Mouse (Mus musculus) macrophage (primary cell): ENCODE data around the gene Krtap5-3. TPM values are rescaled to one million over a fixed set of nuclear protein-coding genes. Genes with fewer than 3 reads are reported as not detected.
"Not testable (repeated sequence)": the region's sequence is repeated elsewhere in the genome, so short reads cannot be mapped to it uniquely, and the experiment has no call there.

Source experiments
- H3K27ac ChIP-seq: fragments of 350-480 bp; formaldehyde crosslinking; 2 replicates; pipeline ENCODE4 v1.9.0; 2021
- H3K36me3 ChIP-seq: fragments of 350-480 bp; formaldehyde crosslinking; 2 replicates; pipeline ENCODE4 v1.9.0; 2021; ENCODE audit errors: inconsistent target
- H3K4me3 ChIP-seq: fragments of 350-480 bp; formaldehyde crosslinking; 2 replicates; pipeline ENCODE4 v1.9.0; 2021; ENCODE audit errors: inconsistent target
- H3K79me2 ChIP-seq: fragments of 350-480 bp; formaldehyde crosslinking; 2 replicates; pipeline ENCODE4 v1.9.0; 2021; ENCODE audit errors: inconsistent target
- WGBS: methylation state at CpG from one replicate; pipeline ENCODE4 v1.1.7; 2026; ENCODE audit warnings: inconsistent platforms; ENCODE audit not compliant: missing documents; 5-methylcytosine and 5-hydroxymethylcytosine counted together
- polyA plus RNA-seq: library from polyadenylated mRNA; stranded (reverse); fragments of 250-400 nt; gene quantifications from 3 replicates; pipeline ENCODE4 v1.2.4, GENCODE M21; 2018; ENCODE audit warnings: inconsistent platforms
- total RNA-seq, 78 experiments: library from RNA; depleted of rRNA; stranded (reverse); fragments of 250-400 nt; gene quantifications; 1 replicate in 9 of 78; 2 replicates in 24 of 78; 3 replicates in 43 of 78; 4 replicates in 2 of 78; pipeline ENCODE4 v1.2.4; 2018; ENCODE audit warnings: inconsistent platforms in 56 of 78

Gene Krtap5-3
- not detected for total RNA-seq (2018; cell fraction: chromatin; rRNA removed)
- not detected for total RNA-seq (2018; cell fraction: cytosol; rRNA removed)
- total RNA-seq (2018; cell fraction: nucleus; rRNA removed): not detected
- polyA plus RNA-seq: not detected in 3 replicates

GRCm38 (mm10) chr7:142201064-142201463 lies at the start of gene Krtap5-3:
Krtap5-3 (plus strand) TSS chr7:142201364.
- Histone ChIP-seq H3K4me3 (no peak within 1 kb of the TSS), H3K27ac (no peak within 1 kb of the TSS), H3K79me2 (no peaks in the 10 kb centered on the region), H3K36me3 (no peaks in the 10 kb centered on the region)
- 69% methylated on average over 1 of the region's 1 CpGs for WGBS

GRCm38 (mm10) chr7:142152191-142152590 lies 49.0 kb upstream of the Krtap5-3 start:
- H3K36me3 ChIP-seq: no peaks in the 10 kb centered on the region
- WGBS: 93% methylated on average over 4 of the region's 4 CpGs

GRCm38 (mm10) chr7:142155308-142155707 lies 45.9 kb upstream of the Krtap5-3 start:
- WGBS: 0% methylated on average over 1 of the region's 1 CpGs
- no peak overlapping the region for H3K4me3 ChIP-seq
- H3K36me3 ChIP-seq: no peaks in the 10 kb centered on the region
- H3K79me2 ChIP-seq: no peaks in the 10 kb centered on the region
- no peak overlapping the region for H3K27ac ChIP-seq

More at GRCm38 (mm10) chr7:142152191-142152590, 49.0 kb upstream of the Krtap5-3 start:
- H3K79me2 ChIP-seq: no peaks in the 10 kb centered on the region
- no peak overlapping the region for H3K4me3 ChIP-seq
- no peak overlapping the region for H3K27ac ChIP-seq

DNA sequence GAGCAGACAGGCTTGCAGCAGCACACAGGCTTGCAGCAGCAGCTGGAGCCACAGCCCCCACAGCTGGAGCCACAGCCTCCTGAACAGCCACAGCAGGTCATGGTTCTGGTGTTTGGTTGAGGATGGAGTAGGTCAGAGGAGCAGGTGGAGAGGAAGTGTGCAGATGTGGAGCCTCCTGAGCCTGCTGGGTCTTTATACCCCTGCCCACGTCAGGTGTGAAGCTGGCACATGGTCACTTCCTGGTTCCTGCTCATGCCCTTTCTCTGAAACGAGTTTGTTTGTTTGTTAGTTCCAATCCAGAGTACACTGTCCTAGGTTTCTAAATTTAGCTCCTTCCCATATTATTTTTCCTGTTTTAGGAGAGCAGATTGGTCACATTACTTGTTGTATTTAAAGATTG lies 44.2 kb upstream of the Krtap5-3 start, which contains the start of gene Gm29735:
Gene Gm29735, minus strand, starts transcription at position 101 of the 400 bp plus-strand sequence.
- WGBS: 33% methylated on average over 2 of the region's 2 CpGs
- not testable (repeated sequence) for H3K79me2 ChIP-seq, H3K36me3 ChIP-seq, H3K27ac ChIP-seq, H3K4me3 ChIP-seq

DNA sequence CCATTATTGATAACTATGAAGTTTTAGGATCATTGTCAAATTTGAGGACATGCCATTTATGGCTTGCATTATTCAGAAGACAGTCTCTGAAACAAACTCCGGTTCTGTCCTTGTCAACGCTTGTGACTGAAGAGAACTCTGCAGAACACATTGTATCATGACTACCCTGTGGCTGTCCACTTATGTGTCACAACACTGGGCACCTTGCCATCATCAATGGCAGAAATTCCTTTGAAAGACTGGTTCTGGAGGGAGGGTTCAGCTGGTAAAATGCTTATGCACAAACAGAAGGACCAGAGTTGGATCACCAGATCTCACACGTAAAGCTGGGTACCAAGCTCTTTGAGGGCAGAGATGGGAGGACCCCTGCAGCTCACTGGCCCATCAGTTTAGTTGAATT lies 41.8 kb upstream of the Krtap5-3 start:
- WGBS: 98% methylated on average over 3 of the region's 3 CpGs
- Histone ChIP-seq H3K4me3 (no peak overlapping the region), H3K79me2 (no peaks in the 10 kb centered on the region), H3K36me3 (no peaks in the 10 kb centered on the region), H3K27ac (no peak overlapping the region)

DNA sequence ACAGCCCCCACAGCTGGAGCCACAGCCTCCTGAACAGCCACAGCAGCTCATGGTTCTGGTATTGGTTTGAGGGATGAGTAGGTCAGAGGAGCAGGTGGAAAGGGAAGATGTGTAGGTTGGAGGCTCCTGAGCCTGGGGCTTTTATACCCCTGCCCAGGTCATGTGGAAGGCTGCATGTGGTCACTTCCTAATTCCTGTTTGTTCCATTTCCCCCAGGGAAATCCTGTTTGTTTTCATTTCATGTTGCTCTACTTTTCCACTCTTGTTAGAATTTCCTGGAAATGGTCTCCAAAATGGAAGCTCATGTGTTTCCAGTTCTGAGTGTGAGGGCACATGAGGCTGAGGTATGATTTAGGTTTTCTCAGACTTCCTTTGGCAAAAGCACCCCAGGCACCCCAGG lies 35.5 kb upstream of the Krtap5-3 start, which contains the start of gene Gm4553:
Gene Gm4553, minus strand, starts transcription at position 101 of the 400 bp plus-strand sequence.
- not testable (repeated sequence) for H3K36me3 ChIP-seq, H3K79me2 ChIP-seq, H3K4me3 ChIP-seq, H3K27ac ChIP-seq

DNA sequence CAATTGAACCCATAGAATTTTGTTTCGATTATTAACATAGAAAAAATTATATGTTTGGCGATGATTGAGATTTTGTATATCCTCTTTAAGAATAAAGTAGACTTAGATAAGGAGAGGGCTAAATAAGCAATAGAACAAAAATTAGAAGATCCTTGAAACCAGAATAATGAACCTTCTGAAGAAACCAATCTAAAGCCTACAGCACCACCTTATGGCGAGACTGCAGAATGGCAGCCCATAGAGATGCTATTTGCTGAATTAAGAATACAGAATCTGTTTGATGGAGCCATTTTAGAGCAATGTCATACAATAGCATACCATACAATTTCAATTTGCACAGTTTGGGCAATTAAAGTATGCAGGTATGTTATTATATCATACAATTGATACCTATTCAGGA lies 31.3 kb upstream of the Krtap5-3 start:
- no peaks in the 10 kb centered on the region for H3K36me3 ChIP-seq
- H3K4me3 ChIP-seq: no peak overlapping the region
- no peak overlapping the region for H3K27ac ChIP-seq
- 48% methylated on average over 3 of the region's 3 CpGs for WGBS
- no peaks in the 10 kb centered on the region for H3K79me2 ChIP-seq

GRCm38 (mm10) chr7:142175905-142176304 lies 25.3 kb upstream of the Krtap5-3 start, which contains the start of gene Krtap5-2:
Krtap5-2 (minus strand) TSS chr7:142176005.
- not testable (repeated sequence) for H3K36me3 ChIP-seq, H3K4me3 ChIP-seq, H3K27ac ChIP-seq, H3K79me2 ChIP-seq

DNA sequence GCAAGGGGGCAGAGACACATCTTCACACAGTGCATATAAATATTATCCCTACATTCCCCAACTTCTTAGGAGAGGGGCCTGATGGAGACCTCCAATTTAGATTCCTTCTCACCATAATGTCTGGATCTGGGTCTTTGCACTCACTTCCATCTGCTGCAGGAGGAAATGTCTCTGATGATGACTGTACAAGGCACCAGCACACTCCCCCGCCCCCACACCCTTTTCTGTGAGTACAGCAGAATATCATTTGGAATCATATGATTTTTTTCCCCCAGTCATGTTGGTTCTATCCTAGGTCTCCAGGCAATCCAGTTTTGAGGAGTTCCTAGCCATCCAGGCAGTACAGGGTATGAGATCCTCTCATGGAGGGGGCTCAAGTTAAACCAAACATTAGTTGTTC lies 22.5 kb upstream of the Krtap5-3 start:
- no peaks in the 10 kb centered on the region for H3K79me2 ChIP-seq
- 93% methylated on average over 1 of the region's 1 CpGs for WGBS
- H3K27ac ChIP-seq: no peak overlapping the region
- H3K36me3 ChIP-seq: no peaks in the 10 kb centered on the region
- H3K4me3 ChIP-seq: no peak overlapping the region

- Histone ChIP-seq H3K36me3 (no peaks in the 10 kb centered on the region), H3K4me3 (no peak overlapping the region), H3K27ac (no peak overlapping the region), H3K79me2 (no peaks in the 10 kb centered on the region)
- 63% methylated on average over 1 of the region's 1 CpGs for WGBS
Measured at GRCm38 (mm10) chr7:142181021-142181420, 20.1 kb upstream of the Krtap5-3 start.

DNA sequence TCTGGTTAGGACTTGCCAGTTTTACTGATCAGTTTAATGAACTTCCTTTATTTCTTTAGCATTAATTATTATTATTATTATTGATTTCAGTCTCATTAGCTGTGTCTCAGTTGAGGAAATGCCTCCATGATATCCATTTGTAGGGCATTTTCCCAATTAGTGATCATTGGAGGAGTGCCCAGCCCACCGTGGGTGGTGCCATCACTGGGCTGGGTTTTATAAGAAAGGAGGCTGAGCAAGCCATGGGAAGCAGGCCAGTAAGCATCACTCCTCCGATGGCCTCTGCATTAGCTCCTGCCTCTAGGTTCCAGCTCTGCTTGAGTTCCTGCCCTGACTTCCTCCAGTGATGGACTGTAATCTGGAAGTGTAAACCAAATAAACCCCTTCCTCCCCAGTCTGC lies 13.0 kb upstream of the Krtap5-3 start:
- Histone ChIP-seq H3K27ac (no peak overlapping the region), H3K4me3 (no peak overlapping the region), H3K79me2 (no peaks in the 10 kb centered on the region), H3K36me3 (no peaks in the 10 kb centered on the region)
- 82% methylated on average over 2 of the region's 2 CpGs for WGBS

DNA sequence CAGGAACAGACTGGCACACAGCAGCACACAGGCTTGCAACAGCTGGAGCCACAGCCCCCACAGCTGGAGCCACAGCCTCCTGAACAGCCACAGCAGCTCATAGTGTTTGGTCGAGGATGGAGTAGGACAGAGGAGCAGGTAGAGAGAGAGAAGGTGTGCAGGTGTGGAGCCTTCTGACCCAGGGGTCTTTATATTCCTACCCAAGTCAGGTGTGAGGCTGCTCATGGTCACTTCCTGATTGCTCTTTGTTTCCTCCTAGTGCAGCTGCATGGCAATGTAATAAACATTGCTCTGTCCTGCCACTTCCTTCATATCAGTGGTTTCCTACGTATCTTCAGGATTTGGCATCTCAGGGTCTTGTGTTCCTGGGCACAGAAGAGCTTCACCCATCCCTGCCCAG lies 10.9 kb upstream of the Krtap5-3 start, which contains the start of gene Gm10153:
Gene Gm10153, minus strand, starts transcription at position 101 of the 400 bp plus-strand sequence.
- Histone ChIP-seq H3K4me3 (no peak within 1 kb of the TSS), H3K79me2 (no peaks in the 10 kb centered on the region), H3K27ac (no peak within 1 kb of the TSS), H3K36me3 (no peaks in the 10 kb centered on the region)
- 24% methylated on average over 2 of the region's 2 CpGs for WGBS

- 60% methylated on average over 2 of the region's 2 CpGs for WGBS
- Histone ChIP-seq H3K4me3 (no peak overlapping the region), H3K36me3 (no peaks in the 10 kb centered on the region), H3K27ac (no peak overlapping the region), H3K79me2 (no peaks in the 10 kb centered on the region)
Measured at GRCm38 (mm10) chr7:142198748-142199147, 2.4 kb upstream of the Krtap5-3 start.

- no peak overlapping the region for H3K4me3 ChIP-seq
- no peaks in the 10 kb centered on the region for H3K36me3 ChIP-seq
- no peaks in the 10 kb centered on the region for H3K79me2 ChIP-seq
- H3K27ac ChIP-seq: no peak overlapping the region
Measured at GRCm38 (mm10) chr7:142205488-142205887, 4.3 kb downstream of the Krtap5-3 start.

DNA sequence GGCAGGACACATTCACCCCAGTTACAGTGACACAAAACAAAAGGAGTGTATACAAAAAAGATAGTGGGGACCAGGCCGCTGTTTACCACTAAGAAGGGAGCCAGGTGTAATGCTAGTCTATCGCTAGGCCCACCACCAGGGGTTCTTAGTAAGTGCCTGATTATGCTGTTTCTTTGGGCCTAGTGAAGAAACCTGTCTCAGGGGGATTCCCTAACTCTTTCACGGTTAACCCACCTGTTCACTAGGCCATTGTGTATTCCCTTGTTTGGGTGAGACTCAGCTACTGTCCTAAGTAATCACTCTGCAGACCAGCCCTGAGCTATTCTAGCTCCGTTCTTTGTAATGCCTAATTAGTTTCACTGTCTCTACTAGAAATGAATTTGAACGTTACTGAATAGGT lies 5.7 kb downstream of the Krtap5-3 start:
- H3K27ac ChIP-seq, H3K36me3 ChIP-seq, H3K79me2 ChIP-seq, H3K4me3 ChIP-seq: not testable (repeated sequence)
- 93% methylated on average over 5 of the region's 5 CpGs for WGBS

DNA sequence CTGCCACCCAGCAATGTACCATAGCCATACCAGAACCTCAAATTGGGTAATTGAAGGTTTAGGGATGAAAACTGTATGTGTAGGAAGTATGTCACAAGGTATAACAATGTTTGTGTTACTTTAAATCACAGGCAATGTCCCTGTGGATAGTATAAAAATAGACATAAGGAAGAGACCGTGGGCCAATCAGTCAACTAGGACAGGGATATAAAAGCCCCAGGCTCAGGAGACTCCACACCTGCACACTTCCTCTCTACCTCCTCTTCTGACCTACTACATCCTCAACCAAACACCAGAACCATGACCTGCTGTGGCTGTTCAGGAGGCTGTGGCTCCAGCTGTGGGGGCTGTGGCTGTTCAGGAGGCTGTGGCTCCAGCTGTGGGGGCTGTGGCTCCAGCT lies 10.4 kb downstream of the Krtap5-3 start, which contains the start of gene Gm7579:
Gene Gm7579, plus strand, starts transcription at position 301 of the 400 bp plus-strand sequence.
- WGBS: 45% methylated on average over 1 of the region's 1 CpGs
- Histone ChIP-seq H3K4me3 (no peak within 1 kb of the TSS), H3K79me2 (no peaks in the 10 kb centered on the region), H3K27ac (no peak within 1 kb of the TSS), H3K36me3 (no peaks in the 10 kb centered on the region)
